Mouse (Mus musculus): Measurements from ENCODE around the gene Dlx4.

Dlx4 gene

GRCm38 (mm10) chr11:95102161-95102904 is 43.7 kb downstream of the Dlx4 start:
- no peak for DNase-seq (ENCODE audit: low read depth, low spot score)

GRCm38 (mm10) chr11:95101071-95101788 is 44.8 kb downstream of the Dlx4 start:
- no peak for DNase-seq (ENCODE audit: low read depth, low spot score)

GRCm38 (mm10) chr11:95100393-95100792 is 45.7 kb downstream of the Dlx4 start:
- DNase-seq (ENCODE audit: low read depth, low spot score) = no peak

GRCm38 (mm10) chr11:95098346-95099095 is 47.5 kb downstream of the Dlx4 start:
- no peak for DNase-seq (ENCODE audit: low read depth, low spot score)

- no peak for DNase-seq (ENCODE audit: low read depth, low spot score)
Measured at GRCm38 (mm10) chr11:95097889-95098288, 48.2 kb downstream of the Dlx4 start.

GRCm38 (mm10) chr11:95096608-95097373 is 49.3 kb downstream of the Dlx4 start:
- no peak for DNase-seq (ENCODE audit: low read depth, low spot score)

GRCm38 (mm10) chr11:95095596-95095995 is 50.5 kb downstream of the Dlx4 start:
- DNase-seq (ENCODE audit: low read depth, low spot score) = no peak

GRCm38 (mm10) chr11:95093077-95093476 is 53.0 kb downstream of the Dlx4 start:
- no peak for DNase-seq (ENCODE audit: low read depth, low spot score)

Measured in embryo, embryonic 11.5 days (tissue).